Mouse (Mus musculus): ENCODE measurements at regions not wholly inside any gene's neighbourhood (a gene's known extent, or its start where the extent isn't known, plus 50 kb on each side); places are given as distances from the start of the nearest gene placed in this dataset.

GRCm38 (mm10) chr2:63580489-63581139, 396.5 kb upstream of the Kcnh7 start:
- DNase-seq (ENCODE audit: low read depth, low spot score), result no peak

- DNase-seq (ENCODE audit: low read depth, low spot score), result no peak
These were observed 391.1 kb upstream of the Kcnh7 start for GRCm38 (mm10) chr2:63575172-63575571.

GRCm38 (mm10) chr2:63574008-63574703, 390.1 kb upstream of the Kcnh7 start:
- peak; percentile 17 for DNase-seq (ENCODE audit: low read depth, low spot score)

GRCm38 (mm10) chr2:63573015-63573807, 389.1 kb upstream of the Kcnh7 start:
- DNase-seq (ENCODE audit: low read depth, low spot score), result no peak

GRCm38 (mm10) chr2:63556858-63557419, 372.9 kb upstream of the Kcnh7 start:
- DNase-seq (ENCODE audit: low read depth, low spot score), result no peak

GRCm38 (mm10) chr2:63541836-63542235, 357.7 kb upstream of the Kcnh7 start:
- peak; percentile 85 for DNase-seq (ENCODE audit: low read depth, low spot score)

GRCm38 (mm10) chr2:63518534-63518933, 334.4 kb upstream of the Kcnh7 start:
- DNase-seq (ENCODE audit: low read depth, low spot score), result no peak

GRCm38 (mm10) chr2:63513554-63514226, 329.6 kb upstream of the Kcnh7 start:
- peak; percentile 18 for DNase-seq (ENCODE audit: low read depth, low spot score)

GRCm38 (mm10) chr2:63503939-63504338, 319.9 kb upstream of the Kcnh7 start:
- DNase-seq (ENCODE audit: low read depth, low spot score), result peak; percentile 8

GRCm38 (mm10) chr2:63476411-63476810, 292.3 kb upstream of the Kcnh7 start:
- DNase-seq (ENCODE audit: low read depth, low spot score), result no peak

GRCm38 (mm10) chr2:63475255-63475654, 291.2 kb upstream of the Kcnh7 start:
- DNase-seq (ENCODE audit: low read depth, low spot score), result no peak

- DNase-seq (ENCODE audit: low read depth, low spot score), result peak; percentile 51
These were observed 289.6 kb upstream of the Kcnh7 start for GRCm38 (mm10) chr2:63473699-63474098.

- no peak for DNase-seq (ENCODE audit: low read depth, low spot score)
These were observed 288.2 kb upstream of the Kcnh7 start for GRCm38 (mm10) chr2:63472248-63472647.

GRCm38 (mm10) chr2:63459112-63459511, 275.0 kb upstream of the Kcnh7 start:
- DNase-seq (ENCODE audit: low read depth, low spot score), result no peak

GRCm38 (mm10) chr2:63454263-63455011, 270.4 kb upstream of the Kcnh7 start:
- peak; percentile 16 for DNase-seq (ENCODE audit: low read depth, low spot score)

GRCm38 (mm10) chr2:63452891-63453290, 268.8 kb upstream of the Kcnh7 start:
- DNase-seq (ENCODE audit: low read depth, low spot score), result no peak

GRCm38 (mm10) chr2:63452164-63452563, 268.1 kb upstream of the Kcnh7 start:
- DNase-seq (ENCODE audit: low read depth, low spot score), result no peak

GRCm38 (mm10) chr2:63434327-63434726, 250.2 kb upstream of the Kcnh7 start:
- DNase-seq (ENCODE audit: low read depth, low spot score), result no peak

GRCm38 (mm10) chr2:63405405-63405804, 221.3 kb upstream of the Kcnh7 start:
- no peak for DNase-seq (ENCODE audit: low read depth, low spot score)

Data from R1 (cell line).